Mouse (Mus musculus) CH12.LX (cell line): ENCODE measurements around the gene Cxcr2. TPM values are rescaled to one million over a fixed set of nuclear protein-coding genes. Genes with fewer than 3 reads are reported as not detected.

Source experiments
- DNase-seq: peaks from one replicate; pipeline ENCODE4 v3.0.0-alpha.2; 2013; ENCODE audit errors: extremely low read depth
- H3K27ac ChIP-seq: 2 replicates; pipeline ENCODE4 v1.5.1; 2012; ENCODE audit warnings: low read depth, mild to moderate bottlenecking, control low read depth, moderate library complexity; ENCODE audit not compliant: insufficient read depth
- H3K27me3 ChIP-seq: replicated peaks from 2 replicates; pipeline ENCODE3; 2012; ENCODE audit warnings: inconsistent platforms
- H3K36me3 ChIP-seq, 2 experiments: replicated peaks in 1 of 2; 2 replicates each; pipeline versions ENCODE3 to v1.6.1; 2012; ENCODE audit warnings: inconsistent platforms in 1 of 2, low read length in 1 of 2, mild to moderate bottlenecking in 1 of 2, mixed read lengths in 1 of 2, moderate library complexity in 1 of 2; ENCODE audit not compliant: control insufficient read depth in 1 of 2, insufficient read depth in 1 of 2
- H3K4me1 ChIP-seq, 2 experiments: 2 replicates each; pipeline ENCODE4 v1.6.1; 2012; ENCODE audit warnings: inconsistent platforms in 1 of 2, moderate library complexity in 1 of 2; ENCODE audit not compliant: insufficient read depth in 2 of 2, control insufficient read depth in 1 of 2
- H3K4me2 ChIP-seq: 2 replicates; pipeline ENCODE4 v1.6.1; 2012; ENCODE audit warnings: low read depth, mild to moderate bottlenecking, control low read depth; ENCODE audit not compliant: poor library complexity, insufficient read depth, severe bottlenecking
- H3K4me3 ChIP-seq, 3 experiments: fragments of 150-350 bp in 1 of 3; sonication (generic) in 1 of 3; replicated peaks in 1 of 3; 2 replicates each; pipeline versions ENCODE3 to v1.5.1; 2011 to 2012; ENCODE audit warnings: low read depth in 2 of 3, low read length in 2 of 3, mild to moderate bottlenecking in 2 of 3, moderate library complexity in 2 of 3, control low read depth in 1 of 3, improper control_type of control experiment in 1 of 3, inconsistent platforms in 1 of 3, mixed read lengths in 1 of 3; ENCODE audit not compliant: poor library complexity in 1 of 3
- H3K79me2 ChIP-seq: replicated peaks from 2 replicates; pipeline ENCODE4 v1.6.1; 2012; ENCODE audit warnings: mild to moderate bottlenecking, moderate library complexity; ENCODE audit not compliant: control insufficient read depth, poor library complexity, insufficient read depth, severe bottlenecking; ENCODE audit errors: extremely low read depth
- H3K9ac ChIP-seq: 2 replicates; pipeline ENCODE4 v1.6.1; 2012; ENCODE audit warnings: low read depth, mild to moderate bottlenecking, control low read depth, moderate library complexity; ENCODE audit not compliant: insufficient read depth
- H3K9me3 ChIP-seq: replicated peaks from 2 replicates; pipeline ENCODE3; 2012; ENCODE audit warnings: low read length, inconsistent platforms, mixed read lengths
- BHLHE40 ChIP-seq: IDR thresholded peaks from 2 replicates; pipeline ENCODE4 v1.6.1; 2011; ENCODE audit warnings: mild to moderate bottlenecking, low read depth, low read length, improper control_type of control experiment
- E2F4 ChIP-seq: IDR thresholded peaks from 2 replicates; pipeline ENCODE4 v1.6.1; 2011; ENCODE audit warnings: low read depth, low read length, improper control_type of control experiment; ENCODE audit not compliant: insufficient replicate concordance
- ELF1 ChIP-seq: IDR thresholded peaks from 2 replicates; pipeline ENCODE4 v1.6.1; 2014; ENCODE audit warnings: low read depth, mild to moderate bottlenecking, inconsistent platforms, low read length, improper control_type of control experiment
- EP300 ChIP-seq: IDR thresholded peaks from 2 replicates; pipeline ENCODE4 v1.6.1; 2011; ENCODE audit warnings: low read length, improper control_type of control experiment
- GABPA ChIP-seq: IDR thresholded peaks from 2 replicates; pipeline ENCODE4 v1.6.1; 2012; ENCODE audit warnings: low read depth, low read length, improper control_type of control experiment, inconsistent platforms; ENCODE audit not compliant: insufficient replicate concordance
- JUN ChIP-seq: IDR thresholded peaks from 2 replicates; pipeline ENCODE4 v1.6.1; 2011; ENCODE audit warnings: low read depth, mild to moderate bottlenecking, low read length, improper control_type of control experiment, moderate library complexity; ENCODE audit not compliant: insufficient read depth
- MAFK ChIP-seq: IDR thresholded peaks from 2 replicates; pipeline ENCODE4 v1.6.1; 2011; ENCODE audit warnings: low read length, improper control_type of control experiment; ENCODE audit not compliant: insufficient replicate concordance
- MAZ ChIP-seq: IDR thresholded peaks from 2 replicates; pipeline ENCODE4 v1.6.1; 2012; ENCODE audit warnings: low read depth, mild to moderate bottlenecking, inconsistent platforms, low read length, improper control_type of control experiment, moderate library complexity
- MEF2A ChIP-seq: IDR thresholded peaks from 2 replicates; pipeline ENCODE4 v1.6.1; 2014; ENCODE audit warnings: low read depth, mild to moderate bottlenecking, inconsistent platforms, low read length, improper control_type of control experiment, borderline replicate concordance
- NELFE ChIP-seq: IDR thresholded peaks from 2 replicates; pipeline ENCODE4 v1.6.1; 2011; ENCODE audit warnings: low read depth, low read length, improper control_type of control experiment
- PAX5 ChIP-seq: IDR thresholded peaks from 2 replicates; pipeline ENCODE4 v1.6.1; 2012; ENCODE audit warnings: low read length, inconsistent platforms, mixed read lengths
- POLR2A ChIP-seq: IDR thresholded peaks from 2 replicates; pipeline ENCODE4 v1.6.1; 2011; ENCODE audit warnings: low read depth, mild to moderate bottlenecking, improper control_type of control experiment, low read length
- POLR2AphosphoS2 ChIP-seq: IDR thresholded peaks from 2 replicates; pipeline ENCODE4 v1.6.1; 2011; ENCODE audit warnings: low read depth, low read length, improper control_type of control experiment
- RAD21 ChIP-seq: IDR thresholded peaks from 2 replicates; pipeline ENCODE4 v1.6.1; 2011; ENCODE audit warnings: low read depth, mild to moderate bottlenecking, low read length, improper control_type of control experiment, moderate library complexity
- RCOR1 ChIP-seq: conservative IDR thresholded peaks from 2 replicates; pipeline ENCODE4 v1.6.1; 2012; ENCODE audit warnings: low read depth, mild to moderate bottlenecking, inconsistent platforms, low read length, improper control_type of control experiment
- TCF12 ChIP-seq: IDR thresholded peaks from 2 replicates; pipeline ENCODE4 v1.6.1; 2014; ENCODE audit warnings: low read depth, mild to moderate bottlenecking, inconsistent platforms, low read length, improper control_type of control experiment
- UBTF ChIP-seq: IDR thresholded peaks from 2 replicates; pipeline ENCODE4 v1.6.1; 2012; ENCODE audit warnings: low read depth, mild to moderate bottlenecking, inconsistent platforms, low read length, improper control_type of control experiment, moderate library complexity
- USF1 ChIP-seq: IDR thresholded peaks from 2 replicates; pipeline ENCODE4 v1.6.1; 2014; ENCODE audit warnings: low read depth, mild to moderate bottlenecking, inconsistent platforms, low read length, improper control_type of control experiment
- USF2 ChIP-seq: conservative IDR thresholded peaks from 2 replicates; pipeline ENCODE4 v1.6.1; 2011; ENCODE audit warnings: low read depth, low read length, improper control_type of control experiment
- ZC3H11A ChIP-seq: IDR thresholded peaks from 2 replicates; pipeline ENCODE4 v1.6.1; 2012; ENCODE audit warnings: low read depth, mild to moderate bottlenecking, inconsistent platforms, low read length, improper control_type of control experiment
- ZMIZ1 ChIP-seq: IDR thresholded peaks from 2 replicates; pipeline ENCODE4 v1.6.1; 2012; ENCODE audit warnings: low read depth, mild to moderate bottlenecking, inconsistent platforms, low read length, improper control_type of control experiment
- ZNF384 ChIP-seq: IDR thresholded peaks from 2 replicates; pipeline ENCODE4 v1.6.1; 2012; ENCODE audit warnings: low read depth, low read length, improper control_type of control experiment, inconsistent platforms
- dilution Hi-C: fragments of 300-500 bp; cut with MboI; formaldehyde crosslinking; loops from 2 replicates; pipeline ENCODE4 v1.14.3; 2020; ENCODE audit warnings: low sequenced_read_pairs; ENCODE audit not compliant: extremely low pct_unique_long_range_greater_than_20kb, extremely low pct_ligation_motif_present
- in situ Hi-C: fragments of 300-500 bp; cut with MboI; formaldehyde crosslinking; loops from 3 replicates; pipeline ENCODE4 v1.14.3; 2019; ENCODE audit warnings: low sequenced_read_pairs, low pct_ligation_motif_present, low pct_unique_long_range_greater_than_20kb, mixed read lengths
- polyA plus RNA-seq: library from polyadenylated mRNA; unstranded; fragments of >175 nt; gene quantifications from 2 replicates; pipeline ENCODE4 v1.2.1, GENCODE M21; 2012; ENCODE audit warnings: low read depth; ENCODE audit not compliant: insufficient read length
- total RNA-seq, 2 experiments: library from RNA; depleted of rRNA; stranded (reverse); fragments of 300-350 nt in 1 of 2; fragments of >200 nt in 1 of 2; gene quantifications; 2 replicates each; pipeline ENCODE4 v1.2.3; 2012 to 2014

Cxcr2 gene
- total and polyA plus RNA-seq, 3 experiments: 0.10 to 0.17 TPM; not detected in 1

- Histone ChIP-seq H3K4me3 (no peak overlapping the region), H3K36me3 (no peaks in the 10 kb centered on the region), H3K27me3 (peaks cover 71% of the 10 kb centered on the region), H3K4me1 (peaks cover 0 to 11% of the 10 kb centered on the region in 2 experiments; a peak in 2 of 4 replicates), H3K27ac (no peak overlapping the region), H3K9ac (no peak overlapping the region), H3K9me3 (no peaks in the 10 kb centered on the region), H3K4me2 (no peak overlapping the region), H3K79me2 (no peaks in the 10 kb centered on the region)
- in situ Hi-C loops (no loop called here), dilution Hi-C loops (no loop called here)
- TF ChIP-seq MAZ: no peak
- no peak for TF ChIP-seq MAFK
- TF ChIP-seq PAX5: no peak
- TF ChIP-seq ZNF384: no peak
- TF ChIP-seq TCF12: no peak
- TF ChIP-seq MEF2A: no peak
- no peak for TF ChIP-seq E2F4
- no peak for TF ChIP-seq RAD21
- TF ChIP-seq ZC3H11A: no peak
- no peak for TF ChIP-seq BHLHE40
- TF ChIP-seq RCOR1: no peak
- no peak for TF ChIP-seq GABPA
- no peak for TF ChIP-seq UBTF
- TF ChIP-seq USF1: no peak
- no peak for TF ChIP-seq ZMIZ1
- TF ChIP-seq ELF1: no peak
- no peak for TF ChIP-seq JUN
- no peak for TF ChIP-seq POLR2AphosphoS2
- TF ChIP-seq POLR2A: no peak
- no peak for TF ChIP-seq USF2
- DNase-seq: no peak
These were observed 42.7 kb upstream of the Cxcr2 start for GRCm38 (mm10) chr1:74110932-74111695.

GRCm38 (mm10) chr1:74111696-74112030 lies 42.1 kb upstream of the Cxcr2 start:
- H3K4me3 ChIP-seq: no peak overlapping the region
- H3K9ac ChIP-seq: no peak overlapping the region
- no peak overlapping the region for H3K27ac ChIP-seq
- H3K9me3 ChIP-seq: no peaks in the 10 kb centered on the region
- H3K4me1 ChIP-seq: peaks cover 0 to 5% of the 10 kb centered on the region in 2 experiments; a peak in 2 of 4 replicates
- no peaks in the 10 kb centered on the region for H3K36me3 ChIP-seq
- TF ChIP-seq RAD21 (no peak), GABPA (no peak), NELFE (no peak), EP300 (no peak), MAZ (no peak)
- H3K4me2 ChIP-seq: no peak overlapping the region
- H3K79me2 ChIP-seq: no peaks in the 10 kb centered on the region
- dilution Hi-C loops (no loop called here), in situ Hi-C loops (no loop called here)
- no peak for DNase-seq
- peaks cover 69% of the 10 kb centered on the region for H3K27me3 ChIP-seq
